8 mouse cellular contexts compared by ENCODE assay signal in the genomic region with DNA sequence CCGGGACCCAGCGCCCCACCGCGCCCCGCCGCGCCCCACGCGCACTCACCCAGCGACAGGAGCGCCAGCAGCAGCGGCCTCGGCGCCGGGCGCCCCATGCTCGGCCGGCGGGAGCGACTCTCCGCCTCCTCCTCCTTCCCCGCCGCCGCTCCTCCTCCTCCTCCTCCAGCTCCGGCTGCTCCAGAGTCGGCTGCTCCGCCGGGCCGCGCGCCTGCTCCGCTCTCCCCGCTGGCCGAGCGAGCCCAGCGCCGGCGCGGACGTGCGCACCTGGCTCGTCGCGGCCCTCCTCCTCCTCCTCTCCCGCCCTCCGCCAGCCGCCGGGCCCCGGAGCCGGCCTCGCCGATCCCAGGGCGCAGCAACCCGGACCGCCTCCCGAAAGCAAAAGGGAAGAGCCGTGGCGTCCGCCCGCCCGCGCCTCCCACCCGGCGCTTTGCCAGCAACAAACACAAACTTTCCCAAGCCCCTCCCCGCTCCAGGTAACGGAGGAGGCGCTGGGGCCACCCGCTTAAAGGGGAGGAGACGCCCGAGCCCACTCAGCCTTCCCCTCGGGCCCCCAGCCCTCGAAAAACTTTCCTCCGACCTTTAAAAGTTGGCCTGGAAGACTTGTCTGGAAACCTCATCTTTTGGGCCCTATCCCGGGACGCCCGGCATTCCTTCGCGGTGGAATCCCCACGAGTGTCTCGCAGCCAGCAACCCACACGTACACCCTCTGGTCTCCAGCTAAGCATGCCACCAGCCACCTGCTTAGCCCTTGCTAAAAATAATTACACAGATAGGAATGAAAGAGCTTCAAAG. TPM values are rescaled to one million over a fixed set of nuclear protein-coding genes. Genes with fewer than 3 reads are reported as not detected.
DNase-seq lines count a peak whose midpoint lies in the region; ATAC-seq lines count a peak whose summit lies in the region.

TSS of gene Ptgfrn (minus strand) at position 236 of the 795 bp plus-strand sequence.

- intact Hi-C loops in left cerebral cortex, postnatal 14 days (cut with DNase I), result no loop called here

- H3K9me3 ChIP-seq in hindbrain, embryonic 14.5 days (ENCODE audit: control insufficient read depth, low read length), result no peaks in the 10 kb centered on the region
- H3K9me3 ChIP-seq in megakaryocyte, embryonic 14.5 days, result 0 out of 2 replicates have a peak, but pooled peaks cover 3% of the 10 kb centered on the region

- peak within 1 kb of the TSS; percentile 71 for H3K4me3 ChIP-seq in hindbrain, embryonic 14.5 days (replicated peaks; ENCODE audit: low read length)
- peak within 1 kb of the TSS; percentile 87 for H3K4me3 ChIP-seq in megakaryocyte, embryonic 14.5 days (replicated peaks)

- H3K36me3 ChIP-seq in hindbrain, embryonic 14.5 days (replicated peaks; ENCODE audit: control insufficient read depth, insufficient read depth), result no peaks in the 10 kb centered on the region
- H3K36me3 ChIP-seq in megakaryocyte, embryonic 14.5 days (replicated peaks; ENCODE audit: low read length), result no peaks in the 10 kb centered on the region

- WGBS in hindbrain, embryonic 14.5 days, result 1% methylated on average over 39 of the region's 81 CpGs

- H3K9ac ChIP-seq in hindbrain, embryonic 14.5 days, result peak within 1 kb of the TSS; percentile 85

- H3K4me1 ChIP-seq in hindbrain, embryonic 14.5 days (replicated peaks; ENCODE audit: control insufficient read depth, insufficient read depth, low read length), result peaks cover 32% of the 10 kb centered on the region
- peaks cover 10% of the 10 kb centered on the region for H3K4me1 ChIP-seq in megakaryocyte, embryonic 14.5 days

- DNase-seq in cerebellum, adult 9-10 months, result no peak
- peak; percentile 16 to 33 for DNase-seq in cerebellum, adult 18-20 months
- peak; percentile 37 to 46 for DNase-seq in gastrocnemius, adult 8-10 months (ENCODE audit: low spot score in 2 of 2)
- DNase-seq in hindbrain, embryonic 14.5 days (ENCODE audit: low spot score), result peak; percentile 63
- peak in 1 of 2 experiments; percentile 38 for DNase-seq in left cerebral cortex, postnatal 14 days (ENCODE audit: low spot score in 2 of 2)
- peak; percentile 30 for DNase-seq in skeletal muscle tissue, adult 2 months (ENCODE audit: low read depth, low spot score)

- H3K4me2 ChIP-seq in hindbrain, embryonic 14.5 days (replicated peaks), result peak within 1 kb of the TSS; percentile 95

- H3K27ac ChIP-seq in hindbrain, embryonic 14.5 days, result peak within 1 kb of the TSS; percentile 56

- H3K27me3 ChIP-seq in hindbrain, embryonic 14.5 days (ENCODE audit: control insufficient read depth, insufficient read depth, low read length), result no peaks in the 10 kb centered on the region
- H3K27me3 ChIP-seq in megakaryocyte, embryonic 14.5 days (replicated peaks), result peaks cover 76% of the 10 kb centered on the region

- ATAC-seq in cerebellum, adult (ENCODE audit: insufficient number of reproducible peaks, low FRiP score, low TSS enrichment), result peak; percentile 46; the same call in 1 of the 2 replicates
- peak; percentile 70 for ATAC-seq in hindbrain, embryonic 14.5 days (ENCODE audit: low FRiP score)

RNA-seq across cellular contexts. Expression of gene Ptgfrn, which starts in this region (rescaled TPM):
- total RNA-seq in gastrocnemius, adult 8-10 months (2022), result 1 to 10 TPM; 4.5 to 6.3 (median 5.4) TPM
- polyA plus RNA-seq in hindbrain, embryonic 14.5 days (2014; fragmentation: Nextera tagmentation; extraction: Ambion mirVana), result 3.6 and 3.7 TPM in 2 replicates
- total RNA-seq in left cerebral cortex, postnatal 14 days (2021), result 10 to 100 TPM; 40.8 to 47.1 TPM
- 0.22 TPM in 1 of 2 replicates, not detected in the other for polyA plus RNA-seq in megakaryocyte, embryonic 14.5 days (2012; ENCODE audit: insufficient read depth, low replicate concordance)

Comparison
In these comparisons a context has a peak if more than half of its experiments do, and no peak if none do; other contexts are left out.
1. RNA of gene Ptgfrn (total RNA-seq): 40.8 to 47.1 TPM in left cerebral cortex, postnatal 14 days; 4.5 to 6.3 TPM in gastrocnemius, adult 8-10 months; every median in the first group is over 4 times any median in the second.